Mouse (Mus musculus): ENCODE results near the gene Spdya. TPM values are rescaled to one million over a fixed set of nuclear protein-coding genes. Genes with fewer than 3 reads are reported as not detected.
"Not testable (repeated sequence)": the region's sequence is repeated elsewhere in the genome, so short reads cannot be mapped to it uniquely, and the experiment has no call there.

The Spdya gene
- total and polyA plus RNA-seq, 2 experiments: not detected

GRCm38 (mm10) chr17:71528042-71528441 is 23.8 kb upstream of the Spdya start:
- H3K4me1 ChIP-seq (ENCODE audit: control insufficient read depth, insufficient read depth, low read length): peaks cover 6% of the 10 kb centered on the region; the same call in 1 of the 2 replicates
- H3K36me3 ChIP-seq (ENCODE audit: control insufficient read depth, insufficient read depth, low read length): no peaks in the 10 kb centered on the region
- no peaks in the 10 kb centered on the region for H3K27me3 ChIP-seq (ENCODE audit: control insufficient read depth, insufficient read depth, low read length)
- no peaks in the 10 kb centered on the region for H3K79me2 ChIP-seq (ENCODE audit: control insufficient read depth, insufficient read depth, low read length)
- no peak overlapping the region for H3K27ac ChIP-seq (replicated peaks; ENCODE audit: insufficient read depth, low read depth, low read length)
- no peak overlapping the region for H3K4me3 ChIP-seq (ENCODE audit: insufficient read depth, low read depth, low read length)
- TF ChIP-seq POLR2A (IDR thresholded peaks at IDR 0.05; ENCODE audit: extremely low read depth, insufficient read depth, low read length): no peak
- TF ChIP-seq CTCF (IDR thresholded peaks at IDR 0.05; ENCODE audit: low read depth, low read length): no peak
- no peak for DNase-seq (ENCODE audit: extremely low read depth, low read depth, low spot score)
- H3K9ac ChIP-seq (ENCODE audit: low read depth, low read length): no peak overlapping the region

- not testable (repeated sequence) for H3K79me2 ChIP-seq (ENCODE audit: control insufficient read depth, insufficient read depth, low read length); DNase-seq (ENCODE audit: extremely low read depth, low read depth, low spot score); H3K27me3 ChIP-seq (ENCODE audit: control insufficient read depth, insufficient read depth, low read length); H3K4me3 ChIP-seq (ENCODE audit: insufficient read depth, low read depth, low read length); H3K4me1 ChIP-seq (ENCODE audit: control insufficient read depth, insufficient read depth, low read length); H3K9ac ChIP-seq (ENCODE audit: low read depth, low read length); H3K27ac ChIP-seq (replicated peaks; ENCODE audit: insufficient read depth, low read depth, low read length); H3K36me3 ChIP-seq (ENCODE audit: control insufficient read depth, insufficient read depth, low read length)
- 73% methylated on average over 1 of the region's 1 CpGs for WGBS
These were observed 16.3 kb upstream of the Spdya start for GRCm38 (mm10) chr17:71535595-71535994.

GRCm38 (mm10) chr17:71537164-71537563 is 14.7 kb upstream of the Spdya start:
- Histone ChIP-seq H3K36me3 (ENCODE audit: control insufficient read depth, insufficient read depth, low read length) (no peaks in the 10 kb centered on the region), H3K27ac (replicated peaks; ENCODE audit: insufficient read depth, low read depth, low read length) (no peak overlapping the region), H3K79me2 (ENCODE audit: control insufficient read depth, insufficient read depth, low read length) (no peaks in the 10 kb centered on the region), H3K4me1 (ENCODE audit: control insufficient read depth, insufficient read depth, low read length) (no peaks in the 10 kb centered on the region), H3K4me3 (ENCODE audit: insufficient read depth, low read depth, low read length) (no peak overlapping the region), H3K27me3 (ENCODE audit: control insufficient read depth, insufficient read depth, low read length) (no peaks in the 10 kb centered on the region), H3K9ac (ENCODE audit: low read depth, low read length) (no peak overlapping the region)
- no peak for DNase-seq (ENCODE audit: extremely low read depth, low read depth, low spot score)
- no peak for TF ChIP-seq CTCF (IDR thresholded peaks at IDR 0.05; ENCODE audit: low read depth, low read length)
- no peak for TF ChIP-seq POLR2A (IDR thresholded peaks at IDR 0.05; ENCODE audit: extremely low read depth, insufficient read depth, low read length)
- WGBS: 83% methylated on average over 3 of the region's 3 CpGs

- Histone ChIP-seq H3K27ac (replicated peaks; ENCODE audit: insufficient read depth, low read depth, low read length) (no peak overlapping the region), H3K4me1 (ENCODE audit: control insufficient read depth, insufficient read depth, low read length) (peaks cover 3% of the 10 kb centered on the region; the same call in 1 of the 2 replicates), H3K9ac (ENCODE audit: low read depth, low read length) (no peak overlapping the region), H3K4me3 (ENCODE audit: insufficient read depth, low read depth, low read length) (no peak overlapping the region), H3K27me3 (ENCODE audit: control insufficient read depth, insufficient read depth, low read length) (no peaks in the 10 kb centered on the region), H3K36me3 (ENCODE audit: control insufficient read depth, insufficient read depth, low read length) (no peaks in the 10 kb centered on the region), H3K79me2 (ENCODE audit: control insufficient read depth, insufficient read depth, low read length) (no peaks in the 10 kb centered on the region)
- TF ChIP-seq POLR2A (IDR thresholded peaks at IDR 0.05; ENCODE audit: extremely low read depth, insufficient read depth, low read length): no peak
- peak; percentile 26; the same call in 1 of the 2 replicates for TF ChIP-seq CTCF (IDR thresholded peaks at IDR 0.05; ENCODE audit: low read depth, low read length)
- DNase-seq (ENCODE audit: extremely low read depth, low read depth, low spot score): peak; percentile 16
- WGBS: 24% methylated on average over 1 of the region's 1 CpGs
These were observed 3.3 kb upstream of the Spdya start for GRCm38 (mm10) chr17:71548586-71548985.

DNA sequence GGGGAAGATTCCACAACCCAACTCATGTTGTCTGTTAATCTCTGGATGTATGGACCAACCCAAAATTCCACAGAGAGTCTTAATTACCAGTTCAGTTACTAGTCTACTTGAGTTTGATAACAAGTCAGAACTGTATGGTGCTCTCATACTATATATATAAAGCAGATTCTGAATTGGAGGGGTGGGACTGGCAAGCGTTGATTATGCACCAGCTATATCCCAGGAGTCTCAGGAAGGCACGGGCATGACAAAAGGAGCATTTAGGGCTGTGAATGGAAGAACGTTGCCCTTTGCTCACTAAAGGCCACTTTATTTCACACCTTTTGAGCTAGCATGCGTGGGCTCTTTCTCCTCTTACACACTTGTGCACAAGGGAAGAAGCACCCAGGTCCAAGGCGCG is 511 bp upstream of the Spdya start:
- TF ChIP-seq POLR2A (IDR thresholded peaks at IDR 0.05; ENCODE audit: extremely low read depth, insufficient read depth, low read length) (no peak), CTCF (IDR thresholded peaks at IDR 0.05; ENCODE audit: low read depth, low read length) (no peak)
- H3K27me3 ChIP-seq (ENCODE audit: control insufficient read depth, insufficient read depth, low read length): no peaks in the 10 kb centered on the region
- peak overlapping the region; percentile 74; the same call in 1 of the 2 replicates for H3K4me3 ChIP-seq (ENCODE audit: insufficient read depth, low read depth, low read length)
- peak; percentile 4 for DNase-seq (ENCODE audit: extremely low read depth, low read depth, low spot score)
- 14% methylated on average over 6 of the region's 6 CpGs for WGBS
- no peaks in the 10 kb centered on the region for H3K79me2 ChIP-seq (ENCODE audit: control insufficient read depth, insufficient read depth, low read length)
- no peaks in the 10 kb centered on the region for H3K36me3 ChIP-seq (ENCODE audit: control insufficient read depth, insufficient read depth, low read length)
- H3K27ac ChIP-seq (replicated peaks; ENCODE audit: insufficient read depth, low read depth, low read length): no peak overlapping the region
- H3K4me1 ChIP-seq (ENCODE audit: control insufficient read depth, insufficient read depth, low read length): peaks cover 3% of the 10 kb centered on the region; the same call in 1 of the 2 replicates
- H3K9ac ChIP-seq (ENCODE audit: low read depth, low read length): peak overlapping the region; percentile 79

DNA sequence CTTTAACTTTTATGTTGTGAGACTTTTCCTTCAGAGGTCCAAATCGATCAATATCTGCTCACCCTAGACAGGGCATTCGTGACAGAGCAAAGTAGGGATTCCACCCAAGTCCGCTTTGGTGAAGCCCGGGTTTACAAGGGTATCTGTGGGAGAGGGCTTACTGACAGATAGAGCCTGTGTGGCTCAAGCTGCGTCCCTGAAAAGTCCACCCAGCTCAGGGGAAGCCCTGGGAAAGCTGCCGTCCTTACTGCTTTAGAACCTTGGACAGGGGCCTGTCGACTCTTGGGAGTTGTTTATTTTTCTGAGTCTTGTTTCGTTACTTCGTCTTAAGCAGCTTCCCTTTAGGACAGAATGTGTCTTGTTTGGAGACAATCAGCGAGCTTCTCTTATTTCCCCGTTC is 1.0 kb downstream of the Spdya start:
- DNase-seq (ENCODE audit: extremely low read depth, low read depth, low spot score): no peak
- Histone ChIP-seq H3K27ac (replicated peaks; ENCODE audit: insufficient read depth, low read depth, low read length) (no peak overlapping the region), H3K9ac (ENCODE audit: low read depth, low read length) (no peak overlapping the region), H3K4me3 (ENCODE audit: insufficient read depth, low read depth, low read length) (no peak overlapping the region), H3K79me2 (ENCODE audit: control insufficient read depth, insufficient read depth, low read length) (no peaks in the 10 kb centered on the region), H3K36me3 (ENCODE audit: control insufficient read depth, insufficient read depth, low read length) (no peaks in the 10 kb centered on the region), H3K27me3 (ENCODE audit: control insufficient read depth, insufficient read depth, low read length) (no peaks in the 10 kb centered on the region), H3K4me1 (ENCODE audit: control insufficient read depth, insufficient read depth, low read length) (peaks cover 3% of the 10 kb centered on the region; the same call in 1 of the 2 replicates)
- TF ChIP-seq POLR2A (IDR thresholded peaks at IDR 0.05; ENCODE audit: extremely low read depth, insufficient read depth, low read length): no peak
- TF ChIP-seq CTCF (IDR thresholded peaks at IDR 0.05; ENCODE audit: low read depth, low read length): no peak
- WGBS: 22% methylated on average over 11 of the region's 11 CpGs
